Mouse (Mus musculus) limb, embryonic 15.5 days (tissue): Measurements from ENCODE around the gene Mmp8. TPM values are rescaled to one million over a fixed set of nuclear protein-coding genes. Genes with fewer than 3 reads are reported as not detected.
A peak's percentile ranks its signal among the peaks of the same experiment; 100 is the strongest.

ENCODE experiments used
- ATAC-seq: fragments of 200-750 bp; cut with Nextera tagmentation; 2 replicates; pipeline ENCODE4 v1.8.0; 2017; ENCODE audit warnings: low read depth, moderate TSS enrichment; ENCODE audit not compliant: insufficient number of reproducible peaks, low FRiP score, low TSS enrichment
- H3K27ac ChIP-seq: fragments of 300-500 bp; sonication (generic); 2 replicates; pipeline ENCODE4 v1.5.1; 2015; ENCODE audit warnings: moderate library complexity, mild to moderate bottlenecking, inconsistent platforms
- H3K27me3 ChIP-seq: fragments of 300-500 bp; sonication (generic); 2 replicates; pipeline ENCODE4 v1.6.1; 2015; ENCODE audit warnings: inconsistent platforms
- H3K36me3 ChIP-seq: fragments of 300-500 bp; sonication (generic); 2 replicates; pipeline ENCODE4 v1.6.1; 2015; ENCODE audit warnings: inconsistent platforms
- H3K4me1 ChIP-seq: fragments of 300-500 bp; sonication (generic); 2 replicates; pipeline ENCODE4 v1.6.1; 2015; ENCODE audit warnings: inconsistent platforms
- H3K4me2 ChIP-seq: fragments of 300-500 bp; sonication (generic); 2 replicates; pipeline ENCODE4 v1.6.1; 2015; ENCODE audit warnings: mild to moderate bottlenecking, inconsistent platforms
- H3K4me3 ChIP-seq: fragments of 300-500 bp; sonication (generic); 2 replicates; pipeline ENCODE4 v1.5.1; 2015; ENCODE audit warnings: mild to moderate bottlenecking, inconsistent platforms
- H3K9ac ChIP-seq: fragments of 300-500 bp; sonication (generic); 2 replicates; pipeline ENCODE4 v1.6.1; 2015; ENCODE audit warnings: inconsistent platforms
- H3K9me3 ChIP-seq: fragments of 300-500 bp; sonication (generic); 2 replicates; pipeline ENCODE4 v1.6.1; 2016; ENCODE audit warnings: inconsistent platforms
- WGBS: fragments of 180-500 bp; shearing (Covaris S2); methylation state at CpG from one replicate; pipeline ENCODE4 v1.1.7; 2015; 5-methylcytosine and 5-hydroxymethylcytosine counted together
- polyA plus RNA-seq: library from polyadenylated mRNA; unstranded; fragments of >200 nt; fragmentation: Nextera tagmentation; extraction: Ambion mirVana; gene quantifications from 2 replicates; pipeline ENCODE4 v1.2.1, GENCODE M21; 2015

Gene Mmp8
- polyA plus RNA-seq, 1 experiment from 2014 or later = 1.1 TPM

DNA sequence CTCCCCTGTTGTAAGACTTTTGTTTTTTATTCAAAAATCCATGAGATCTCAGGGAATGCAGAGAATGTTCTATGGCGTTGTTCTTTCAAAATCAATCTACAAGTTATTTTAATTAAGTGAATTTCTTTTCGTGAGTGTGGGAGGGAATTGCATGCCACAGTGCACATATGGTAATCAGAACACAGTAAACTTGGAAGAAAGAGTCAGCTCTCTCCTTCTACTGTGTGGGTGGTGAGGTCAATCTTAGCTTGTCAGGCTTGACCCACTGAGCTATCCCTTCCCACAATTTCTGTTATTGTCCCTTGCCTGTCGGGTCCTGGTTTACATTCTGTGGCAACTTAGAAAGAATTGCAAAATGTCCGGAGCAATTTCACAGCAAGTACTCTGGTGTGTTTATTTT lies 1.8 kb downstream of the Mmp8 start:
- Histone ChIP-seq H3K9me3 (no peaks in the 10 kb centered on the region), H3K4me1 (no peaks in the 10 kb centered on the region), H3K27me3 (no peaks in the 10 kb centered on the region), H3K4me3 (no peak overlapping the region), H3K4me2 (no peak overlapping the region), H3K27ac (no peak overlapping the region), H3K9ac (no peak overlapping the region), H3K36me3 (no peaks in the 10 kb centered on the region)
- WGBS = 72% methylated on average over 4 of the region's 4 CpGs
- no peak for ATAC-seq

- no peak overlapping the region for H3K27ac ChIP-seq
- H3K9ac ChIP-seq = no peak overlapping the region
- no peak overlapping the region for H3K4me3 ChIP-seq
- H3K9me3 ChIP-seq = no peaks in the 10 kb centered on the region
- WGBS = 62% methylated on average over 7 of the region's 7 CpGs
- no peak for ATAC-seq
- H3K4me1 ChIP-seq = no peaks in the 10 kb centered on the region
- no peak overlapping the region for H3K4me2 ChIP-seq
- no peaks in the 10 kb centered on the region for H3K36me3 ChIP-seq
- H3K27me3 ChIP-seq = no peaks in the 10 kb centered on the region
Measured at GRCm38 (mm10) chr9:7567376-7567775, 9.1 kb downstream of the Mmp8 start.

- WGBS = 32% methylated on average over 2 of the region's 2 CpGs
- Histone ChIP-seq H3K36me3 (no peaks in the 10 kb centered on the region), H3K4me1 (peaks cover 2% of the 10 kb centered on the region; the same call in 1 of the 2 replicates), H3K27me3 (no peaks in the 10 kb centered on the region), H3K4me2 (no peak overlapping the region), H3K4me3 (no peak overlapping the region), H3K9me3 (no peaks in the 10 kb centered on the region), H3K27ac (no peak overlapping the region), H3K9ac (no peak overlapping the region)
- no peak for ATAC-seq
Measured at GRCm38 (mm10) chr9:7567923-7568322, 9.7 kb downstream of the Mmp8 start.

- Histone ChIP-seq H3K27ac (no peak overlapping the region), H3K4me1 (peaks cover 3% of the 10 kb centered on the region; the same call in 1 of the 2 replicates), H3K9me3 (no peaks in the 10 kb centered on the region), H3K4me2 (no peak overlapping the region), H3K27me3 (no peaks in the 10 kb centered on the region), H3K36me3 (no peaks in the 10 kb centered on the region), H3K4me3 (no peak overlapping the region), H3K9ac (no peak overlapping the region)
- no peak for ATAC-seq
- 81% methylated on average over 1 of the region's 1 CpGs for WGBS
Measured at GRCm38 (mm10) chr9:7570485-7570884, 12.2 kb downstream of the Mmp8 start.

DNA sequence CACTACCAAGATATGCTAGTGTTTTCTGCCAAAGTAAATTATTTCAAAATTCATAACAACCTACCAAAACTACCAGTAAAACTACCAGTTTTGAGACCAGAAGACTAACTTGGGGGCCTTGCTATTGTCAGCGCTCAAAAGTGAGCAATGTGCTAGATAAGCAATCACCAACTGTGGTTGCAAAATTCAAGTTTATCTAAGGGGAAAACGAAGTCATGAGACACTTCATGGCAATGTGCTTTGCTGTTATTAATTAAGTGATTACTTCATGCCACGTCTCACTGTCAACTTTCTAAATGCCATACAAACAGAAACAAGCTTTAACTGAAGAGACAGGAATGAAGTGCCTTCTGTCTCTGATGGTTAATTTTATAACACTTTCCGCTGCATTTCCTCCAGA lies 12.9 kb downstream of the Mmp8 start, which contains the start of gene Mmp27:
Gene Mmp27 (plus strand): TSS at position 235 of the 400 bp plus-strand sequence.
- Histone ChIP-seq H3K36me3 (no peaks in the 10 kb centered on the region), H3K27me3 (no peaks in the 10 kb centered on the region), H3K9ac (no peak within 1 kb of the TSS), H3K9me3 (no peaks in the 10 kb centered on the region), H3K4me3 (no peak within 1 kb of the TSS), H3K27ac (no peak within 1 kb of the TSS), H3K4me1 (peaks cover 3% of the 10 kb centered on the region; the same call in 1 of the 2 replicates), H3K4me2 (no peak within 1 kb of the TSS)
- no peak for ATAC-seq
- WGBS = 34% methylated on average over 4 of the region's 4 CpGs

DNA sequence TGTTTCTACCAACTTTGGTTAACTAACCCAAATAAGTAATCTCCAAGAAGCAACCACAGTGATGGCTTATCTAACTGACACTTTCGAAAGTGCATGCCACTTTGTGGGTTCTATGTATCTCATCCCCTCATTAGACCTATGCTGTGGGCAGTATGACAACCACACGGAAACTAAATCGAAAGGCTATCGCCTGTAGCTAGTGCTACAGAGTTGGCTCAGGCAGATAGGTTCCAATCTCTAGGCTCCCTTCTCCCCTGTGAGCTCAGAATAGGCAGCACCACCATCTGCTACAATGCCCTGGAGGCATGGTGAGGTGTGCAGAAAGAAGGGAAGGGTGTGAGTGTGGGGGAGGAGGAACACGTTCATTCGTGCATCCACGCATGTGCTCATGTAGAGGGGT lies 13.9 kb downstream of the Mmp8 start:
- 76% methylated on average over 7 of the region's 7 CpGs for WGBS
- no peak for ATAC-seq
- Histone ChIP-seq H3K27me3 (no peaks in the 10 kb centered on the region), H3K4me3 (no peak overlapping the region), H3K27ac (no peak overlapping the region), H3K9me3 (no peaks in the 10 kb centered on the region), H3K4me1 (peaks cover 3% of the 10 kb centered on the region; the same call in 1 of the 2 replicates), H3K9ac (no peak overlapping the region), H3K4me2 (no peak overlapping the region), H3K36me3 (no peaks in the 10 kb centered on the region)

- no peak overlapping the region for H3K4me2 ChIP-seq
- no peak overlapping the region for H3K4me3 ChIP-seq
- no peak overlapping the region for H3K27ac ChIP-seq
- H3K27me3 ChIP-seq = no peaks in the 10 kb centered on the region
- H3K36me3 ChIP-seq = no peaks in the 10 kb centered on the region
- no peaks in the 10 kb centered on the region for H3K9me3 ChIP-seq
- 38% methylated on average over 2 of the region's 2 CpGs for WGBS
- no peak for ATAC-seq
- no peak overlapping the region for H3K9ac ChIP-seq
- H3K4me1 ChIP-seq = peaks cover 3% of the 10 kb centered on the region; the same call in 1 of the 2 replicates
Measured at GRCm38 (mm10) chr9:7572663-7573308, 14.5 kb downstream of the Mmp8 start.

DNA sequence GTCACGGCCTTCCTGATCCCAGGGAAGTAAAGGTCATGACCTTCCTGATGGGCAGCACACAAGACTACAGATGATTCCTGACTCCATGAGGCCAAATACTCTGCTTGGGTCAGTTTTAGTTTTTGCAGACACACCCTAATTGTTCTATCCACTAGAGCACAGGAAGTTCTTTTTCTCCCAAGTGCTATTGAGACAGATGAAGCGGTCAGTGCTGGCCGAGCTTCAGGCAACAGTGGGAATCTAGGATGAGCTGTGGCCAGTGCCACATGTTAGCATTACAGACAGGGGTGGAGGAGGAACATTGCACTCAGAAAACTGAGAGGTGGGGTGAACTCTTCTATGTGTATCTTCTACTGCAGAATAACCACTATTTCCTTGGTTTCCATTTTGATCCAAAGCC lies 17.3 kb downstream of the Mmp8 start:
- WGBS = 77% methylated on average over 3 of the region's 3 CpGs

GRCm38 (mm10) chr9:7577371-7577770 lies 19.1 kb downstream of the Mmp8 start:
- peaks cover 3% of the 10 kb centered on the region; the same call in 1 of the 2 replicates for H3K4me1 ChIP-seq
- no peak overlapping the region for H3K4me3 ChIP-seq
- H3K27me3 ChIP-seq = no peaks in the 10 kb centered on the region
- H3K9ac ChIP-seq = no peak overlapping the region
- no peaks in the 10 kb centered on the region for H3K9me3 ChIP-seq
- ATAC-seq = no peak
- 87% methylated on average over 2 of the region's 2 CpGs for WGBS
- H3K27ac ChIP-seq = no peak overlapping the region
- no peaks in the 10 kb centered on the region for H3K36me3 ChIP-seq
- no peak overlapping the region for H3K4me2 ChIP-seq

More for the DNA sequence above, 17.3 kb downstream of the Mmp8 start:
- ATAC-seq = no peak
- H3K9me3 ChIP-seq = no peaks in the 10 kb centered on the region
- peaks cover 3% of the 10 kb centered on the region; the same call in 1 of the 2 replicates for H3K4me1 ChIP-seq
- H3K27me3 ChIP-seq = no peaks in the 10 kb centered on the region
- H3K9ac ChIP-seq = no peak overlapping the region
- H3K4me3 ChIP-seq = no peak overlapping the region
- no peak overlapping the region for H3K4me2 ChIP-seq
- no peak overlapping the region for H3K27ac ChIP-seq
- H3K36me3 ChIP-seq = no peaks in the 10 kb centered on the region

DNA sequence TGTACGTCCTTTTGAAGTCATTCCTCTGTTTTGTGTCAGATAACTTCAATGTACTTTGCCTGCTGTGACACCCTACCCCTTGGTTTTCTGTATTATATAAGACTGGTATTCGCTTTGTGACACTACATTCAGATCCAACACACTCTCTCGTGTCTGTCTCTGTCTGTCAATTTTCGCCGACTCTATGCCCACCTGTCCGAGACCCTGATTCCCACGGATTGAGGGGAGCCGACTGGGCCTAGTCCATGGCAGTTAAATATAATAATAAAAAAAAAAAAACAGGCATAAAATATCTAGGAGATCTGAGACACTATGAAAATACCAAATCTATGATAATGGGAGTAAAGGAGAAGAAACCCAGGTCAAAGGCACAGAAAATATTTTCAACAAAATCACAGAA lies 31.8 kb downstream of the Mmp8 start:
- H3K4me1 ChIP-seq = no peaks in the 10 kb centered on the region
- no peak overlapping the region for H3K4me3 ChIP-seq
- H3K27me3 ChIP-seq = no peaks in the 10 kb centered on the region
- H3K27ac ChIP-seq = no peak overlapping the region
- H3K9me3 ChIP-seq = no peaks in the 10 kb centered on the region
- ATAC-seq = no peak
- WGBS = 70% methylated on average over 8 of the region's 8 CpGs
- no peak overlapping the region for H3K9ac ChIP-seq
- no peaks in the 10 kb centered on the region for H3K36me3 ChIP-seq
- H3K4me2 ChIP-seq = no peak overlapping the region

DNA sequence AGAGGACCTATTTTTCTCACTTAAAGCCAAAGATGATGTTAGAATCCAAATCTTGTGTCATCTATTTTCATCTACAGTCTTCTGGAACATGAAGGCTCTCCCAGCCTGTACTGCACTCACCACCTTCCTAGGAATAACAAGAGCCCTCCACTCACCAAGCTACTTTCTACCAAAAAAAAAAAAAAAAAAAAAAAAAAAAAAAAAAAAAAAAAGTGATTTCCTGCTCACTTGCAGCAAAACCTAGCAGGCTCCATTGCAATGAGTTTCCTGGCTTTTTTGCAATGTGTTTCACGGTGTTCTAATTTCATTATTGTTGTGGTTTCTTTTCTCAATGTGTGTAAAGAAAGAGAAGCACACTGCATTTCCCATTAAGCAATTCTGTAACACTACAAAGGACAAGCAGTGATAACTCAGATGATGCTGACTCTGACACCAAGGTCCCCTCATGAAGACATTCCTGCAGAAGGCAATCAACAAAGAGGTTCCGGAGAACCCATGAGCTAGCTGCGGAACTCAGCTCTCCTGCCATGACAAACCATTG lies 35.1 kb downstream of the Mmp8 start:
- 89% methylated on average over 3 of the region's 3 CpGs for WGBS
- Histone ChIP-seq H3K36me3 (no peaks in the 10 kb centered on the region), H3K27me3 (no peaks in the 10 kb centered on the region), H3K27ac (no peak overlapping the region), H3K9me3 (no peaks in the 10 kb centered on the region), H3K4me1 (no peaks in the 10 kb centered on the region), H3K9ac (no peak overlapping the region), H3K4me3 (no peak overlapping the region), H3K4me2 (no peak overlapping the region)
- ATAC-seq = no peak

DNA sequence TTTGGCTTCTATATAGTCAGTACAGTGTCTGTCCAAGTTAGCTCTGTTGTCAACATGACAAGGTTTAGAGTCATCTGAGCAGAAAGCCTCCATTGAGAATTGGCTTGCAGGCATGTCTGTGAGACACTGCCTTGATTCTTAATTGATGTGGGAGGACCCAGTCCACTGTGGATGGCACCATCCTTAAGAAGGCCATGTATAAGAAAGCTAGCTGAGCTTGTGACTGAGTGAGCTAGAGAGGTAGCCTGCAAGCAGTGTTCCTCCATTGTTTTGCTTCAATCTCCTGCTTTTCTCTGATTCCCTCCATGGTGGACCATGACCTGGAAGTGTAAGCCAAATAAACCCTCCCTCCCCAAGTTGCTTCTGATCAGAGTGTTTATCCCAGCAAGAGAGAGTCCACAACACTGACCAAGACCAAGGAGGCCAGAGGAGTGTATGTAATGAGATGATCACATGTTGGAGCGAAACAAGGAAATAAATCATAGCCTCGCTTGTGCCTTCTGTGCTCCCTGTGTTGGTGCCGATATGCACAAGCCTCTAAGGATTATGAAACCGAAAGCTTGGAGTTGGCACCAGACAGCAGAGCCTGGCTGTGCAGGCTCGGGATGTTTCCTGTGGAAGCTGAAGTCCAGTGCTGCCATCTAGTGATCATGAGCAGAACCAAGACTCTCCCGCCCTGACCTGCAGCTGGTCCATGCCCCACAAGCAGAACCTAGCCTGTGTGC lies 36.7 kb downstream of the Mmp8 start:
- Histone ChIP-seq H3K27ac (no peak overlapping the region), H3K9ac (peak overlapping the region; percentile 26; the same call in 1 of the 2 replicates), H3K4me1 (no peaks in the 10 kb centered on the region), H3K9me3 (no peaks in the 10 kb centered on the region), H3K36me3 (no peaks in the 10 kb centered on the region), H3K4me3 (peak overlapping the region; percentile 39), H3K4me2 (peak overlapping the region; percentile 46), H3K27me3 (no peaks in the 10 kb centered on the region)
- WGBS = 4% methylated on average over 6 of the region's 6 CpGs
- ATAC-seq = peak; percentile 87
